Mouse (Mus musculus): ENCODE data around the gene Ugt1a6b. TPM values are rescaled to one million over a fixed set of nuclear protein-coding genes. Genes with fewer than 3 reads are reported as not detected.

The Ugt1a6b gene
- polyA plus RNA-seq, 1 experiment from 2014 or later = 0.20 TPM

DNA sequence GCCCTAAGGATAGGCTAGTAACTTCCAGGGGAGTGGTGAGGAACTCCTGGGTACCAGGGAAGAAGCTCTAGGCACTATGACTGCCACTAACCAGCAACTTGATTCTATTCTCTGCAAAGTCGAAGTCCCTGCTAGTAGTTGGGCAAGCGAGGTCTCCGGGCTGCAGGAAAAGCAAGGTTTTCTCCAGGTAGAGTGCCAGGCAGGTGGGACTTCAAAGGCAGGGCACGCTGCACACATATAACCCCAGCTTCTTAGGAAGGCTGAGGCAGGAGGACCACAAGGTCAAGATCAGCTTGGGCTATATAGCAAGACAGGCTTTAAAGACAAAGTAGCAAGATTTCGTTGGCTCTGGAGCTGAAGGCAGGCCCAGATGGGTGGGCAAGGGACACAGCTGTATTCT is 160.7 kb downstream of the Ugt1a6b start:
- ATAC-seq = no peak
- WGBS = 91% methylated on average over 5 of the region's 5 CpGs
- H3K9me3 ChIP-seq = 0 out of 2 replicates have a peak, but pooled peaks cover 5% of the 10 kb centered on the region
- no peak overlapping the region for H3K4me2 ChIP-seq (replicated peaks)
- H3K36me3 ChIP-seq = peaks cover 98% of the 10 kb centered on the region
- no peaks in the 10 kb centered on the region for H3K4me1 ChIP-seq (replicated peaks)
- no peak overlapping the region for H3K27ac ChIP-seq
- H3K27me3 ChIP-seq = no peaks in the 10 kb centered on the region
- H3K4me3 ChIP-seq (replicated peaks) = no peak overlapping the region
- no peak overlapping the region for H3K9ac ChIP-seq (replicated peaks)

DNA sequence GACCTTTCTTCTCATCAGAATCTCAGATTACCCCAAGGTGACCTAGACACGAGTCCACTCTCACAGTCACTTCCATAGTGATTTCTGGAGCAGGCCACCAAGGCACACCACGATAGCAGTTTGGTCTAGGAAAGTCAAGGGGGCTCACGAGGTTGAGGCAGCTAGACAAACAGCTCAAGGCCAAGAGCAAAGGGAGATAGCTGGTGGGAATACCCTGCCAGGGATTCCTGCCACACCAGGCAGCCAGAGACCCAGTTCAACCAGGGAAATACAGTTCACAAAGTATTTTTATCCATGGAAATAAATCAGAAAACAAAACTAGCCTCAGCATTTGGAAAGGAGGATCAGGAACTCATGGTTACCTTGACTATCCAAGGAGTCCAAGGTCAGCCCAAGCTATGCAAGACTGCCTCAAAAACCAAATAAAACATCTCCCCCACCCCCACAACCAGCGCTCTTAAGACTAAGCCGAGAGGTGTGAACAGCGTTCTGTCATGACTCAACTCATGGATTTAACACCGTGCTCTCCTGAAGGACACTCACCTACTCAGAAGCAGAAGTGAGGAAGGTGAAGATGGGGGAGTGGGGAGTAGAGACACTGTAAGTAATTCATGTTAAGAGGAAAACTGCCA is 161.3 kb downstream of the Ugt1a6b start:
- H3K27ac ChIP-seq = no peak overlapping the region
- H3K4me2 ChIP-seq (replicated peaks) = no peak overlapping the region
- 90% methylated on average over 7 of the region's 7 CpGs for WGBS
- H3K4me1 ChIP-seq (replicated peaks) = no peaks in the 10 kb centered on the region
- H3K9ac ChIP-seq (replicated peaks) = no peak overlapping the region
- no peak overlapping the region for H3K4me3 ChIP-seq (replicated peaks)
- no peaks in the 10 kb centered on the region for H3K27me3 ChIP-seq
- no peak for ATAC-seq
- H3K36me3 ChIP-seq = peaks cover 100% of the 10 kb centered on the region
- H3K9me3 ChIP-seq = 0 out of 2 replicates have a peak, but pooled peaks cover 2% of the 10 kb centered on the region

DNA sequence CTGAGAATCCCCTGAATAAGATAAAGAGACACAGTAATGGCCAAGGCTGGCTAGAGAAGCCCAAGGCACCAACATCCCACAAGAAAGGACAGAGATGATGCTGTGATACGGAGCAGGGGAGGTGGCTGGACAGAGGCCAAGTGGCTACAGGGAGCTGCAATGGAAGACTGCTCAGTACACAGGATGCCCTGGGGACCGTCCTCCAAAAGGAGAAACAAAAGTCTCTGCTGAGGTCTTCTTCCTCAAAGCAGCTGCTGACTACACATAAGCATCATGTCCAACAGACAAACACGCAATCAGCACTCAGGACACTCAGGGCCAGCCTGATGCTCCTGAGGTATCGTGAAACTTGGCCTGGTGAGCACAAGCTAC is 161.8 kb downstream of the Ugt1a6b start:
- no peaks in the 10 kb centered on the region for H3K4me1 ChIP-seq (replicated peaks)
- no peak for ATAC-seq
- H3K4me3 ChIP-seq (replicated peaks) = no peak overlapping the region
- peaks cover 100% of the 10 kb centered on the region for H3K36me3 ChIP-seq
- WGBS = 78% methylated on average over 4 of the region's 4 CpGs
- no peaks in the 10 kb centered on the region for H3K9me3 ChIP-seq
- H3K9ac ChIP-seq (replicated peaks) = no peak overlapping the region
- H3K27me3 ChIP-seq = no peaks in the 10 kb centered on the region
- H3K27ac ChIP-seq = no peak overlapping the region
- no peak overlapping the region for H3K4me2 ChIP-seq (replicated peaks)

DNA sequence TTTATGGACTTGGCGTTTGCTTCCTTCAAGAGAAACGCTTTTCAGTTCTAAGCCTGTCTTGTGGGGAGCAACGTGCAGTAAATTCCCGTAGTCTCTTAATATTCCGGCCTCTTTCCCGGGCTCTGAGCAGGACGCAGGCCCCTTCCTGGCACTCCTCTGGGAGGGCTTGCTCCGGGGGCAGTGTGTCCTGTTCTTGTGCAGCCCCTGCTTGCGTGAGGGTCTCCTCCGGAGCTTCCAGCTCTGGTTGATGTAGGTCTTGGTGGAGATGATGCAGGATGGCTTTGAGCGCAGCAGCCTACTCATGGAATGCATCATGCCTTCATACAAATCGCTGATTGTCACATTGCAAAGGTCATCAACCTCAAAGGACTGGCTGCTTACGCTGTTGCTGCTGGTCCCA is 163.1 kb downstream of the Ugt1a6b start:
- no peak for ATAC-seq
- no peak overlapping the region for H3K4me2 ChIP-seq (replicated peaks)
- peaks cover 90% of the 10 kb centered on the region for H3K36me3 ChIP-seq
- no peaks in the 10 kb centered on the region for H3K9me3 ChIP-seq
- 89% methylated on average over 13 of the region's 13 CpGs for WGBS
- H3K4me3 ChIP-seq (replicated peaks) = no peak overlapping the region
- H3K9ac ChIP-seq (replicated peaks) = no peak overlapping the region
- H3K27me3 ChIP-seq = no peaks in the 10 kb centered on the region
- H3K4me1 ChIP-seq (replicated peaks) = no peaks in the 10 kb centered on the region
- H3K27ac ChIP-seq = no peak overlapping the region

DNA sequence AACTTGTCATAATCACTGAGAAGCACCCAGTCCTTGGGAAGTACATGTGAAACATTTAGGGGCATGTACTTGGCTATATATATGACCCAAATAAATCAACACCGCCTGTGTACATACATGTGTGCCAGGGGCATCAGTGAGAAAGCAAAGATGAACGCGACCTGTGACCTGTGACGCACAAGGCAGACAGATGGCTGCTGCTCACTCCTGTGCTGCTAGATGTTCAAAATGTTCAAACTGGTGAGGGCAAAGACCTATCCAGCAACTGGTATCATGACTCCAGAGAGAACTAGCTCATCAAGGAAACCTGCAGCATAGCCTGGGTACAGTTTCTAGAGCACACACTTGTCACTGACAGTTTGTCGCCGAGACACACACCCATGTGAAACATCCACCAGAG is 164.4 kb downstream of the Ugt1a6b start:
- H3K9ac ChIP-seq (replicated peaks) = no peak overlapping the region
- no peaks in the 10 kb centered on the region for H3K9me3 ChIP-seq
- no peak; the same call in 1 of the 2 replicates for ATAC-seq
- no peaks in the 10 kb centered on the region for H3K27me3 ChIP-seq
- no peaks in the 10 kb centered on the region for H3K4me1 ChIP-seq (replicated peaks)
- peaks cover 87% of the 10 kb centered on the region for H3K36me3 ChIP-seq
- H3K4me2 ChIP-seq (replicated peaks) = no peak overlapping the region
- WGBS = 94% methylated on average over 6 of the region's 6 CpGs
- no peak overlapping the region for H3K4me3 ChIP-seq (replicated peaks)
- no peak overlapping the region for H3K27ac ChIP-seq

DNA sequence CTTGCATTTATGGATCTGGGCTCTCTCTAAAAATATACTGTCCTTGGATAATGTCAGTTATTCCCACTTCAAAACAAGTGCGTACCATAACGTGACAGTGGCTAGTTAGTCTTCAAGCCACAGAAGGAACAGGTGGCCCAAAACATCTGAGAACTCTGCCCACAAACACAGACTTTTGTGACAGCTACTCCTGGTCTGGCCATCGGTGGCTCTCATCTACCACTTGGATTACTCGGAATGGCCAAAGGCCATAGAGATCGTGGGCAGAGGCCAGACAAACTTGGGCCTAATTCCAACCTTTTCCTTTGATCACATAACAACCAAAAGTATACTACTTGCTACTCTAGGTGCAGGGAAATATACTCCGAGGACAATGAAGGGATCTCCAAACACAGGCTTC is 165.0 kb downstream of the Ugt1a6b start:
- Histone ChIP-seq H3K36me3 (peaks cover 86% of the 10 kb centered on the region), H3K27me3 (no peaks in the 10 kb centered on the region), H3K4me3 (replicated peaks) (no peak overlapping the region), H3K4me1 (replicated peaks) (no peaks in the 10 kb centered on the region), H3K9ac (replicated peaks) (no peak overlapping the region), H3K9me3 (no peaks in the 10 kb centered on the region), H3K4me2 (replicated peaks) (no peak overlapping the region), H3K27ac (no peak overlapping the region)
- WGBS = 89% methylated on average over 6 of the region's 6 CpGs
- ATAC-seq = no peak

Other genes with a start within 250 kb of the Ugt1a6b start
- 41.2 and 43.7 TPM in 2 replicates for gene Dgkd, start 250.0 kb upstream of the Ugt1a6b start, polyA plus RNA-seq (2015; fragmentation: Nextera tagmentation; extraction: Ambion mirVana)
- 27.3 and 28.4 TPM in 2 replicates for gene Usp40, start 94.7 kb upstream of the Ugt1a6b start, polyA plus RNA-seq (2015; fragmentation: Nextera tagmentation; extraction: Ambion mirVana)
- gene Ugt1a10, start 47.9 kb upstream of the Ugt1a6b start, polyA plus RNA-seq (2015; fragmentation: Nextera tagmentation; extraction: Ambion mirVana) = not detected in 2 replicates
- gene Ugt1a9, start 32.5 kb upstream of the Ugt1a6b start, polyA plus RNA-seq (2015; fragmentation: Nextera tagmentation; extraction: Ambion mirVana) = not detected in 2 replicates
- gene Ugt1a8, start 15.4 kb upstream of the Ugt1a6b start, polyA plus RNA-seq (2015; fragmentation: Nextera tagmentation; extraction: Ambion mirVana) = not detected in 2 replicates
- 0.86 and 0.88 TPM in 2 replicates for gene Ugt1a7c, start 8.2 kb upstream of the Ugt1a6b start, polyA plus RNA-seq (2015; fragmentation: Nextera tagmentation; extraction: Ambion mirVana)
- gene Ugt1a6a, start 31.6 kb downstream of the Ugt1a6b start, polyA plus RNA-seq (2015; fragmentation: Nextera tagmentation; extraction: Ambion mirVana) = 0.90 and 1.0 TPM in 2 replicates
- gene Ugt1a5, start 62.8 kb downstream of the Ugt1a6b start, polyA plus RNA-seq (2015; fragmentation: Nextera tagmentation; extraction: Ambion mirVana) = not detected in 2 replicates
- 0.09 TPM in 1 of 2 replicates, not detected in the other for gene Ugt1a2, start 97.3 kb downstream of the Ugt1a6b start, polyA plus RNA-seq (2015; fragmentation: Nextera tagmentation; extraction: Ambion mirVana)
- gene Dnajb3, start 102.5 kb downstream of the Ugt1a6b start, polyA plus RNA-seq (2015; fragmentation: Nextera tagmentation; extraction: Ambion mirVana) = 13.9 and 16.2 TPM in 2 replicates
- gene Ugt1a1, start 108.7 kb downstream of the Ugt1a6b start, polyA plus RNA-seq (2015; fragmentation: Nextera tagmentation; extraction: Ambion mirVana) = not detected in 2 replicates
- gene Mroh2a, start 123.7 kb downstream of the Ugt1a6b start, polyA plus RNA-seq (2015; fragmentation: Nextera tagmentation; extraction: Ambion mirVana) = 0.68 and 1.0 TPM in 2 replicates
- 107 and 110 TPM in 2 replicates for gene Hjurp, start 174.4 kb downstream of the Ugt1a6b start, polyA plus RNA-seq (2015; fragmentation: Nextera tagmentation; extraction: Ambion mirVana)
- 0.04 TPM in 1 of 2 replicates, not detected in the other for gene Trpm8, start 174.4 kb downstream of the Ugt1a6b start, polyA plus RNA-seq (2015; fragmentation: Nextera tagmentation; extraction: Ambion mirVana)